Mouse (Mus musculus) myocyte (in vitro differentiated cells): ENCODE data around the gene Rps6kc1. TPM values are rescaled to one million over a fixed set of nuclear protein-coding genes. Genes with fewer than 3 reads are reported as not detected.

Experiments used
- H3K27me3 ChIP-seq: one replicate; pipeline ENCODE4 v1.6.1; 2011; ENCODE audit not compliant: control insufficient read depth, insufficient read depth, insufficient read length
- H3K36me3 ChIP-seq: one replicate; pipeline ENCODE4 v1.6.1; 2011; ENCODE audit not compliant: control insufficient read depth, insufficient read depth
- H3K4me2 ChIP-seq: one replicate; pipeline ENCODE4 v1.6.1; 2011; ENCODE audit warnings: low read depth, control low read depth
- H3K4me3 ChIP-seq: one replicate; pipeline ENCODE4 v1.5.1; 2011; ENCODE audit warnings: mild to moderate bottlenecking, control low read depth, moderate library complexity
- H3K79me2 ChIP-seq: one replicate; pipeline ENCODE4 v1.6.1; 2011; ENCODE audit not compliant: control insufficient read depth, insufficient read depth
- H3ac ChIP-seq: one replicate; pipeline ENCODE4 v1.6.1; 2011; ENCODE audit not compliant: control insufficient read depth, insufficient read length
- CEBPB ChIP-seq: IDR thresholded peaks from 2 replicates; pipeline ENCODE4 v1.6.1; 2011; ENCODE audit warnings: mild to moderate bottlenecking, moderate library complexity; ENCODE audit not compliant: poor library complexity, insufficient read depth, severe bottlenecking
- E2F4 ChIP-seq: IDR thresholded peaks from one replicate; pipeline ENCODE4 v1.6.1; 2011; ENCODE audit warnings: mild to moderate bottlenecking, control low read depth, moderate library complexity; ENCODE audit not compliant: insufficient read depth
- MAX ChIP-seq: IDR thresholded peaks from one replicate; pipeline ENCODE4 v1.6.1; 2011; ENCODE audit warnings: low read depth, mild to moderate bottlenecking, control low read depth
- MYOD1 ChIP-seq, 3 experiments: IDR thresholded peaks; one replicate each; pipeline ENCODE4 v1.6.1; 2011; ENCODE audit warnings: control low read depth in 2 of 3, low read depth in 2 of 3, mild to moderate bottlenecking in 2 of 3, moderate library complexity in 1 of 3; ENCODE audit not compliant: insufficient read length in 2 of 3, control insufficient read depth in 1 of 3
- MYOG ChIP-seq, 3 experiments: IDR thresholded peaks; one replicate each; pipeline ENCODE4 v1.6.1; 2011; ENCODE audit warnings: control low read depth in 2 of 3, low read depth in 2 of 3, mild to moderate bottlenecking in 2 of 3; ENCODE audit not compliant: insufficient read length in 2 of 3, control insufficient read depth in 1 of 3, insufficient read depth in 1 of 3
- POLR2A ChIP-seq: IDR thresholded peaks from one replicate; pipeline ENCODE4 v1.6.1; 2011; ENCODE audit warnings: low read depth, mild to moderate bottlenecking, control low read depth, moderate library complexity; ENCODE audit not compliant: insufficient read length
- POLR2AphosphoS2 ChIP-seq: IDR thresholded peaks from one replicate; pipeline ENCODE4 v1.6.1; 2011; ENCODE audit warnings: low read depth, control low read depth; ENCODE audit not compliant: insufficient read length
- REST ChIP-seq: IDR thresholded peaks from one replicate; pipeline ENCODE4 v1.6.1; 2011; ENCODE audit warnings: mild to moderate bottlenecking, control low read depth, moderate library complexity; ENCODE audit not compliant: insufficient read depth, insufficient read length
- SRF ChIP-seq: IDR thresholded peaks from one replicate; pipeline ENCODE4 v1.6.1; 2011; ENCODE audit warnings: low read depth; ENCODE audit not compliant: control insufficient read depth, insufficient read length
- TCF12 ChIP-seq: IDR thresholded peaks from one replicate; pipeline ENCODE4 v1.6.1; 2011; ENCODE audit warnings: mild to moderate bottlenecking, control low read depth; ENCODE audit not compliant: poor library complexity, insufficient read depth, severe bottlenecking
- TCF3 ChIP-seq: IDR thresholded peaks from one replicate; pipeline ENCODE4 v1.6.1; 2011; ENCODE audit warnings: low read depth, control low read depth; ENCODE audit not compliant: insufficient read length
- USF1 ChIP-seq: IDR thresholded peaks from one replicate; pipeline ENCODE4 v1.6.1; 2011; ENCODE audit warnings: low read depth, mild to moderate bottlenecking, control low read depth, moderate library complexity
- polyA plus RNA-seq: library from polyadenylated mRNA; unstranded; fragments of >200 nt; fragmentation: generic; extraction: Trizol; gene quantifications from one replicate; pipeline ENCODE4 v1.2.1, GENCODE M21; 2012; ENCODE audit warnings: missing spikeins

Rps6kc1 gene
- polyA plus RNA-seq, 1 experiment: 18.9 TPM

DNA sequence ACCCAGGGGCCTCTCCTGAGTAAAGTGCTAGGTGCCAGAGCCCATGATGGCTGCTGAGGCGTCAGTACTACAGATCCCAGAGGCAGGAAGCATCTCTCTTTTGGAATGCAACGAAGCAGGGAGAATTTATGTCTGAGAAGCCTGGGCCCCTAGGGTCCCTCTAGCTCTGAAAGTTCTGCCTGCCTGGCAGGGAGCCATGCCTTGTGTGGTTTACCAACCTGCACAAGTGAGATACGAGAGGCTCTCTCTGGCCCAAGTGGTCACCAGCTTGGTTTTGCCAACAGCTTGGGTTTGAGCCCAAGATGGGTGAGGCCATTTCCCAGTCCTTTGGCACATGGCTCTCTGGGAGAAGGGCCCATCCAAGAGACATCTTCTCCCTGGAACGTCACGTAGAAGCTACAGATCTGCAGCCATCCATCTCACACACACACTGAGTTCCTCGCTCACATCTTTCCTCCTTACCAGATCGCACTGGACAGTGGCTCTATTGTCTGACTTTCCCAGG, 187.6 kb downstream of the Rps6kc1 start:
- H3K36me3 ChIP-seq: no peaks in the 10 kb centered on the region
- peaks cover 4% of the 10 kb centered on the region for H3K27me3 ChIP-seq
- no peak overlapping the region for H3K4me2 ChIP-seq
- H3ac ChIP-seq: no peak overlapping the region
- no peaks in the 10 kb centered on the region for H3K79me2 ChIP-seq
- TF ChIP-seq POLR2A (no peak), SRF (no peak), MYOD1 (IDR thresholded peaks at IDR 0.05; ENCODE audit: control insufficient read depth in 1 of 3, insufficient read length in 2 of 3, low read depth in 2 of 3) (no peak), CEBPB (no peak)
- H3K4me3 ChIP-seq: no peak overlapping the region

DNA sequence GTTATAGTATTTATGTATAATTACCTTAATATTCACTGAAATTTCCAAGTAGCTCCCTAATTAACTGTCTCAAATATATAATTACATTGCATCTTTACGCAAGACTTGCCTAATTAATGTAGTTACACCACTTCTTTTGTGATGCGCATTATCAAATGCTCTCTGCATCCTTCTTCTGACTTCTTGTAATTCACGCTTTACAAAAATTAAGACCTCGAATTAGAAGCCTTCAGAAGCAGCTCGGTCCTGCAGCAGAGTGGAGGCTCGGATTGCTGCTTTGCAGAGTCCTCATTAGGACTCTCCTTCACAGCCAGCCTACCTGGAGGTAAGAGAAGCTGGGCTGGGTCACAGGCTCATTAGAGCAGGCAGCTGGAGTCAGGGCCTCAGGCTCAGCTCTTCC, 197.7 kb downstream of the Rps6kc1 start:
- Histone ChIP-seq H3K27me3 (no peaks in the 10 kb centered on the region), H3K4me3 (no peak overlapping the region), H3K4me2 (no peak overlapping the region), H3K79me2 (no peaks in the 10 kb centered on the region), H3K36me3 (no peaks in the 10 kb centered on the region), H3ac (no peak overlapping the region)
- TF ChIP-seq POLR2AphosphoS2: no peak
- no peak for TF ChIP-seq USF1

DNA sequence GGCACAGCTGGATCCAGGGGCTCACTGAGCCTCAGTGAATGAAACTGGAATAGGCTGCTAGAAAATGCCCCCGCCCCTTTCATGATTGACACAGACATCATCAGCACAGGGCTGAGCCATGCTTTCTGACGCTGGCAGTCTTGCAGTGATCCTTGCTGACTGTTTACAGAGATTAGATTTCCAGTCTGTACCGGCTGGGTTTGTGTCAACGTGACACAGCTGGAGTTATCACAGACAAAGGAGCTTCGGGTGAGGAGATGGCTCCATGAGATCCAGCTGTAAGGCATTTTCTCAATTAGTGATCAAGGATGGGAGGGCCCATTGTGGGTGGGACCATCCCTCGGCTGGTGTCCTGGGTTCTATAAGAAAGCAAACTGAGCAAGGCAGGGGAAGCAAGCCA, 214.0 kb downstream of the Rps6kc1 start:
- H3K4me2 ChIP-seq: no peak overlapping the region
- no peaks in the 10 kb centered on the region for H3K36me3 ChIP-seq
- H3K4me3 ChIP-seq: no peak overlapping the region
- no peak overlapping the region for H3ac ChIP-seq
- no peaks in the 10 kb centered on the region for H3K27me3 ChIP-seq
- TF ChIP-seq CEBPB: no peak
- no peak for TF ChIP-seq TCF3
- no peak for TF ChIP-seq USF1
- TF ChIP-seq E2F4: no peak
- TF ChIP-seq MAX: no peak
- no peak for TF ChIP-seq SRF
- no peaks in the 10 kb centered on the region for H3K79me2 ChIP-seq

DNA sequence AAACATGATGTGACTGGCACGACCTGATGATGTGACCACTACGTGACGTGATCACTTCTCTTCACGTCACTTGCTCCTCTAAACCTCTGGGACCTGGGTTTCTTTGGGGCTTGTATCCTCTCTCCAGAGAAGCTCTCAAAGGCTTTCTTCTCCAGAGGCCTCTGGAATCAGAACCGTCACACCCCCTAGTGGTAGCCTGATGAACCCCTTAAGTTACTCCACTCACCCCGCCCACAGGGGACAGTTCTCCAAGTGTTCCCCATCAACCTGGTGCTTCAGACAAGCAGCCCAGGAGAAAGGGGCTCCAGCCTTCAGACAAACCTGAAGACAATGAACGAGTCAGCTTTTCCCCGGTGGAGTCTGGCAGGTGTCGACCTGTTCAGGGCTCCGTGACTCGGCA, 216.0 kb downstream of the Rps6kc1 start:
- TF ChIP-seq POLR2AphosphoS2 (no peak), MAX (no peak), TCF3 (no peak), SRF (no peak), MYOG (IDR thresholded peaks at IDR 0.05; ENCODE audit: control insufficient read depth in 1 of 3, insufficient read depth in 1 of 3, insufficient read length in 2 of 3, low read depth in 2 of 3) (no peak), POLR2A (no peak), MYOD1 (IDR thresholded peaks at IDR 0.05; ENCODE audit: control insufficient read depth in 1 of 3, insufficient read length in 2 of 3, low read depth in 2 of 3) (no peak), E2F4 (no peak), REST (no peak), USF1 (no peak), TCF12 (no peak), CEBPB (no peak)
- H3K4me2 ChIP-seq: no peak overlapping the region
- H3K4me3 ChIP-seq: no peak overlapping the region

DNA sequence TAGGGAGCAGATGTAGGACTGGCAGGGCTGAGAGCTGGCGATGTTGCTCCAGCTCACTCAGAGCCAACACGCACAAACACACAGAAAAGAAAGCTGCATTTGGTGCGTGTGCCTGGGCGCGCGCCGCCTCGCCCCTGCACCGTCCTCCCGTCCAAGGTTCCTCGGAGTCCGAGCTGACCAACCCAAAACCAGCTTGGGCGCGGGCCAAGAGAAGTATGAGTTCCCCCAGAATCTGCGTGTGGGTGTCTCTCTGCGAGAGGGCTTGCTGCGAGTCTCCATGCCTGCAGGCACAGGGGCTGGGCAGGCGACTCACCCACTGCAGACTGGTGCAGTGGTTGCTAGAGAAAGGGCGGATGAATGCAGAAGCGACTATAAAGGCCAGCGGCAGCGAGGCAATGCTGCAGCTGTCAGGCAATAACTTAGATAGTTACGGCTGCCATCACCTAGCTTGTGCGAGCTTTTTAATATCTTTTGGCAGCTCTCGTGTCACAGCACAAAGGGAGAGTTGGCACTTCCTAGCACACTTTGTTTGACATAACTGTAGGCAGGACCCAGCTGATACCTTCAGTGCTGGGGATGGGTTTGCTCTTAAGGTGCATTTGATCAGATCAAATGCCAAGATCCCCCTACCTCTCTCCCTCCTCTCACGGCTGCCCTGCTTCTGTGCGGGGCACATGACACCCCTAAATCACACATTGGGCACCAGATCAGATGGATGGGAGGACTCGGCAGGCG, 220.9 kb downstream of the Rps6kc1 start:
- no peak for TF ChIP-seq USF1
- TF ChIP-seq MYOD1 (IDR thresholded peaks at IDR 0.05; ENCODE audit: control insufficient read depth in 1 of 3, insufficient read length in 2 of 3, low read depth in 2 of 3): no peak
- no peak for TF ChIP-seq MYOG (IDR thresholded peaks at IDR 0.05; ENCODE audit: control insufficient read depth in 1 of 3, insufficient read depth in 1 of 3, insufficient read length in 2 of 3, low read depth in 2 of 3)
- TF ChIP-seq POLR2AphosphoS2: no peak
- no peak for TF ChIP-seq MAX
- no peak for TF ChIP-seq REST
- TF ChIP-seq TCF12: no peak
- no peak for TF ChIP-seq SRF
- no peak for TF ChIP-seq POLR2A
- TF ChIP-seq CEBPB: no peak
- TF ChIP-seq TCF3: no peak
- no peak for TF ChIP-seq E2F4
- no peak overlapping the region for H3K4me3 ChIP-seq
- H3K4me2 ChIP-seq: no peak overlapping the region

More for the DNA sequence above, 216.0 kb downstream of the Rps6kc1 start:
- H3K27me3 ChIP-seq: peaks cover 7% of the 10 kb centered on the region
- no peak overlapping the region for H3ac ChIP-seq
- no peaks in the 10 kb centered on the region for H3K36me3 ChIP-seq
- H3K79me2 ChIP-seq: no peaks in the 10 kb centered on the region

More for the DNA sequence above, 220.9 kb downstream of the Rps6kc1 start:
- H3K27me3 ChIP-seq: peaks cover 7% of the 10 kb centered on the region
- H3K36me3 ChIP-seq: no peaks in the 10 kb centered on the region
- no peak overlapping the region for H3ac ChIP-seq
- no peaks in the 10 kb centered on the region for H3K79me2 ChIP-seq
